Mouse (Mus musculus): ENCODE measurements around the gene Cwc25.
"Not testable (repeated sequence)": the region's sequence is repeated elsewhere in the genome, so short reads cannot be mapped to it uniquely, and the experiment has no call there.

Gene Cwc25

DNA sequence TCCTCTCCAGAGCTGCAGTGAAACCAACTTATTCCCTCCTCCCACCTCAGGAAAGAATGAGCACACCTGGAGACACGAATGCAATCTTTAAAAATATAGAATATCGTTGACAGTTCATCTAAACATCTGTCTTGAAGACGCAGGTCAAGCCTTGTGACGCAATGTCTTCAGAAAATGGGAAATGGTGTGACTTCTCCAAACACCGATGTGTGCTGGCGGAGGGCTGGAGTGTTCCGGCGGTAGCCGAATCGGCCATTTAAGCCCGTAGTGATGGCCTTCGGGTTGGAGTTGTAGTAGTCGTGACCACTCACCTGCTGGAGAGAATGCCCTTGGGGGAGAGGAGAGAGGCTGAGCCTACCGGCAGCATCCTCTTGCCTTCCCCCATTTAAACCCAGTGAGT is 5.1 kb upstream of the Cwc25 start:
- no peak for DNase-seq

DNA sequence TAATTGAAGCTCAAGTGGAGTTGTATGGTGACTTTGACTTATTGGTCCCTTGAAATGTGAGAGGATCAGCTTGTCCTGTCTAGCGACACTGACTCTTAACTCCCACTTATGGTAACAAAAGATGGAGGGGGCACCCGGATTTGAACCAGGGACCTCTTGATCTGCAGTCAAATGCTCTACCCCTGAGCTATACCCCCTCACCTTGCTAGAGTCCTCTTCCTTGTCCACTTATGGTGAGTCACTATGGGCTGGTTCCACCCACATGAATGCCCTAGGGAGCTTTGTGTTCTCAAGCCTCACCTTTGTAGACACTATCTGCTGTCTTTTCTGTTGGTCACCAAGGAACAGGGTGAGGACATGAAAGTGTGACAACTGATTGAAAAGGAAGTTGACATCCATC is 3.3 kb upstream of the Cwc25 start:
- DNase-seq: no peak

DNA sequence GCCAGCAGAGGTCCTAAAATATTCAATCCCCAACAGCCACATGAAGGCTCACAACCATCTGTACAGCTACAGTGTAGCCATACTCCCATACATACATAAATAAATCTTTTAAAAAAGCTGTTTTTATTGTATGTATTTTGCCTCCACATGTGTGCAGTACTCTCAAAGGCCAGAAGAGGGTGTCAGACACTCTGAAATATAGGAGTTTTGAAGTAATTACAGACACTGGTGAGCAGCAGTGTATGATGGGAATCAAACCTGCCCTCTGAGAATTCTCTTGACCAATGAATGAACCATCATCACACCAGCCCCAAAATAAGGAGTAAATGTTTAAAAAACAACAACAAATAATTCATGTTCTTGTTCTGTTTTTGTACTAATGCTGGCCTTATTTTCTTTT is 4.7 kb downstream of the Cwc25 start:
- no peak for DNase-seq

DNA sequence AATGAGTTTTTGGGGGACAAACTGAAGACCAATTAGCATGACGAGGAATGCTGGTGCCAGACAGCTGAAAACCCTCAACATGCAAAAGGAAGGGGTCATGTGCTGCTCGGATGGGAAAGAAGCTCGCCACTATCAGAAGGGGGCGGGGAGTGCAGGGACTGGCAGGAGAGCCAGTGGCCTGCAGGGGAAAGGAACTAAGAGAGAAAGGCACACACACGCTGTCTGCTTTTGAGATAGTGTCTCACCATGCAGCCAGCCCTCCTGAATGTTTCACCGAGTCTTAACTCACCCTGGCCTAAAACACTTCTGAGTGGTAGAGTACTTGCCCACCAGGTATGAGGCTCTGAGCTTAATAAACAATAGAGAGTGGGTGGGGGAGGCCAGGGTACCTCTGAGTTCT is 7.4 kb downstream of the Cwc25 start:
- no peak for DNase-seq

GRCm38 (mm10) chr11:97758125-97758524 is 8.2 kb downstream of the Cwc25 start:
- no peak for DNase-seq

- DNase-seq: no peak
Measured at GRCm38 (mm10) chr11:97753277-97753676, 13.1 kb downstream of the Cwc25 start.

DNA sequence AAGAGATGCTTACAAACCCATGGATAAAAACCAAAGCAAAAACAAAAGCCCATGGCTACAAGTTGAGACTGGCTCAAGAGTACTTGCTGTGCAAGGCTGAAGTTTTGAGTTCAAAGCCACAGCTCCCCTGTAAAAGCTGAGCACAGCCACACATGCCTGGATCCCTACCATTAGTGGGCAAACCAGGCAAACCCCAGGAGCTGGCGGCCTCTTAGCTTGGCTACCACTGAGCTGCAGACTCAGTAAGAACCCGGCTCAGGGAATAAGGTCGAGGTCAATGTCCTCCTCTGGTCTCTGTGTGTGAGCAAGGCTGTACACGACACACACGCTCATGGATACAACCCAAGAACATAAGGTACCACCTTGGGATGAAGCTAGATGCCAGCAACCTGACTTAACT is 17.9 kb downstream of the Cwc25 start:
- no peak for DNase-seq

DNA sequence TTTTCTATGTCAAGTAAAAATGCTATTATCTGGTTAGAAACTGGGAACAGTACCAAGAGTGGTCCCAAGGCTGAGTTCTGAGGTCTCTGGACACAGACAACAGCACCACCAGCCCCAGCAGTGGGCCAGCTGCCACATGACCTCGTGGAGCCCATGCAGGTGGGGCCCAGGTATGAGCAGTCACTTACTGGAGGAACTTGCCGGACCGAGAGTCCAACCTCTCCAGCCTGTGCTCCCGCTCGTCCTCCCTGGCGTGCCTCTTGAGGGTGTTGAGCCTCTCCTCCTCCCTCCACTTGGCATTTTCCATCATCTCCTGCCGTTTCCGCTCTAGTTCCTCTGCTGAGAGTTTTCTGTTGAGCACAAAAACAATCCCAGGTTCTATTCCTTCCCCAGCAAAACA is 18.6 kb downstream of the Cwc25 start:
- DNase-seq: peak in 1 of 2 experiments; percentile 34

DNA sequence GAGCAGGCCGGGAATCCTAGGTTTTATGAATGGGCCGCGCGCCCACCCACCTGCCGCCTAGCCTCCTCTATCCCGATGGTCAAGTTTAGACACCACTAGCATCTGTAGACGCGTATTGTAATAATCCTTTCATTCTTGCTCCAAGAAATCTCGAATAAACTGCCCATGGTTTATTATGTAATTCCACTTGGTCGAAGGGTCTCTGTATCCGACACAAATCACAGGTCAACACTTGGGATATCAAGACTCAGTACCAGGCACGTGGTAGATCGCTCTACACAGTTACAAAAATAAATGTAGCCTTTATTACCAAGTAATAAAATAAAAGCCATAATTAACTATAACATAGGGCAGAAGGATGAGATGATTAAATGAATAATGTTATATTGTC is 21.0 kb downstream of the Cwc25 start:
- no peak for DNase-seq

DNA sequence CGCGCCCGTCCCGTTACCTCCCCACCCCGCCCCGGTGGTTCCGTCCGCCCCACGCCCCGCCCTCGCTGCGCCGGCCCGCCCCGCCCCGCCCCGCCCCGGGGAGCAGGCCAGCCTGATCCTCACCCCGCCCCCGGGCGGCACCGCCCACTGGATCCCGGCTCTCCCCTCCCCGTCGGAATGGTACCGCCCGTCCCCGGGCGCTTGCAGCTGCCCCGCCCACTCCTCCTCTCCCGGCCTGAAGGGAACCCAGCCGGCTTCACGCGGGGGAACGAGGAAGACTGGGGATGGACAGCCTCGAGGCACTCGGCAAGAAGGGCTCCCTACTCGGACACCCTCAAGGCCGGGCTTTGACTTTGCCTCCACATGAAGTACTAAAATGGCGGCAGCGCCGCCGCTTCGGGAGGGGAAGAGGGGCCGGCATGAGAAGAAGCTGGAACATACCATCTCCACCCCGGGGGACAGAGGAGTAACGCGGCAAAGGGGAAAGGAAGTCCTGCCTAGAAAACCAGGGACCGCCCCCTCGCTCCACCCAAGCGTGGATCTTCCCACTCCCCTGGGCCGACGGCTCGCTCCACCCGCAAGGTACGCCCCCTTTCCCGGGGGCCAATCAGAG is 21.5 kb downstream of the Cwc25 start:
- peak; percentile 98 to 99 for DNase-seq

DNA sequence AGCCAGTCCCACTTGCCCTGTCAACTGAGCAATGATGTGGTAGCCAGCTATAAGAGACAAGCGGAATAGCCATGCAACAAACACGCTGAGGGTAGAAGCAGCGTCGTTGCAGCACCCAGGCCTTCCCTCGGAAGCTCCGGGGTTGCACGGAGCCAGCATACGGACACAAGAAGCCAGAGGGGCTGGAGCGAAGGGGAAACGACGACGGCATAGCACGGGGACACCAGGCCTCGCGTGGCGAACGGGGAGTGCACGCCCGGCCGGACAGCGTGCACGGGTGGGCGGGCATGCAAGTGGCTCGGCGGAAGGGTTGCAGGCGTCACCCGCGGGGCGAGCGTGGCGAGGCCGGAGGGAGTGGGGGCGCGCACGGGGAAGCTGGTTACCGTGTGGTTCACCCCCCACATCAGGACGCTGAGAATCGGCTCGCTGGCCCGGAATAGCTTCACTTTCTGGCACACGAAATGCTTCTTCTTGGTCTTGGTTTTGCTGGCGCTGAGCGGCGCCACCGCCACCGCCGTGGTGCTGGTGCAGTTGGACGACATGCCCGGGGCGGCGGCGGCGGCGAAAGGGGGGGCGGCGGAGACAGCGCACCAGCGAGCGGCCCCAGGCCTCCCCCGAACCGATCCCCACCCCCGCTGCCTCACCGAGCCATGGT is 22.2 kb downstream of the Cwc25 start, which contains the start of gene Pip4k2b:
Gene Pip4k2b (minus strand): TSS at position 642 of the 655 bp plus-strand sequence.
- peak; percentile 73 to 76 for DNase-seq

DNA sequence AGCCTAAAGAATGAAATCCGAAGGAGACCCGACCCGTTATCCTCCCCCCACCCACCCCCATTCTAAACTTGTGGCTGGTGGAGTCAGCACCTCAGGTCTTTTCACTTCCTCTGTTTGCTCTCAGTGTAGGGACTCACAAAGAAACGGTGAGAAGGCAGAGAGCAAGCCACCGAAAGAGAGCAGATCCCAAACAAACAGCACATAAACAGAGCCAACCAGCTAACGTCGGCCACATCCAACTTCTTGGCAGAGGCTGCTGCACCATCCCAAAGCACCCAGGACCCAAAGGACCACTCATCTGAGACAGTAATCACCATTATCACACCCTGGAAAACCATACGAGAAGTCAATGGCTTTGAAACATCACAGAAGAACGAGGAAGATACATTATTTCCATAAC is 22.9 kb downstream of the Cwc25 start:
- DNase-seq: no peak

DNA sequence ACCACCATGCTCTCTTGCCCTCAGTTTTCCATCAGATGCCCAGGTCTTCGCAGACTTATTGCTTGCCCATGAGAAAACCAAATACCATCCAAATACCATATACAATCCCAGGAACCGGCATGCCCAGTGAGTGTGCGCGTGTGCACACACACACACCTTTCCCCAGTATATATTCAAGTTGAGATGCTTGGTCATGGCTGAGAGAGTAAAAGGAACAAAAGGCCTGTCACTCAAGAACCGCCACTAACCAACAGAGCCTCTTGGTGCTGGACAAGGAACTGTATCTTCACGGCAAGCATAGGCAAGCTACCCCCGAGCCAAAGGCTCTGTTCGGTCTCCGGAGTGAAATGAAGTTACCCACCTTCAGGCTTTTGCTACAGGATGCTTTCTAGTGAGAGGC is 23.8 kb downstream of the Cwc25 start:
- no peak for DNase-seq

DNA sequence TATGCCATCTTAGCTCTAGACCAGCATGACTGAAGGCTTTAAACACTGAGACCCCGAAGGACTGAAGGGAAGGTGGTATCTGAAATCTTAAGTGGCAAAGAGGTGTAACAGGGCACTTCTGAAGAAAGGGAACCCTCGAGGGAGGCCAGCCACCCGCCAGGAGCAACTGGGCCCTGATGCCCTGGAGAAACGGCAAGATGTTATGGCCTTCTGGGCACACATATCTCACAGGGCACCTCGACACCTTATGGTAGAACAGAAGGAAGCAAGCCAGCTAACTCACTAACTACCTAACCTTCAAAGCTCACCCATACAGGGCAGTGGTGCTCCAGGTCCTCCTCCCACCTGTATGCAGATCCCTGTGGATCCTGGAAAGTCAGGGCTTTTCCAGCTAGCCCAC is 24.2 kb downstream of the Cwc25 start:
- DNase-seq: no peak

- DNase-seq: peak; percentile 52 to 65
Measured at GRCm38 (mm10) chr11:97740190-97740589, 26.2 kb downstream of the Cwc25 start.

DNA sequence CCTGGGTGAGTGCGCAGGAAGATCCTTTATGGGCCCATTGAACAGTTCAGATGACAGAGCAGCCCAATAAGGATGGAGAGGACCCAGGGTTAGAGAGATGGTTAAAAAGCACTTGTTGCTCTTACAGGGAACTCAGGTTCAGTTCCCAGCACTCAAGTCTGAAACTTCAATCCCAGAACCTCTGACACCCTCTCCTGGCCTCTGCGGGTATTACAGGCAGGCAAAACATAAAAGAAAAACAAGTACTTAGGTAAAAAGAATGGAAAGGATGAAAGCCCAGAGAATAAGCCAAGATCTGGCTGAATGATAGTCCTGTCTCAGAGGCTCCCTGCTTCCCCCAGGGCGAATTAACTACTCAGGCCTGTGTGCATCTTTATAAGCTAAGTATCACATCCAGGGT is 27.2 kb downstream of the Cwc25 start:
- DNase-seq: no peak

- DNase-seq: no peak
Measured at GRCm38 (mm10) chr11:97738703-97739102, 27.7 kb downstream of the Cwc25 start.

GRCm38 (mm10) chr11:97737600-97737999 is 28.8 kb downstream of the Cwc25 start:
- DNase-seq: no peak

DNA sequence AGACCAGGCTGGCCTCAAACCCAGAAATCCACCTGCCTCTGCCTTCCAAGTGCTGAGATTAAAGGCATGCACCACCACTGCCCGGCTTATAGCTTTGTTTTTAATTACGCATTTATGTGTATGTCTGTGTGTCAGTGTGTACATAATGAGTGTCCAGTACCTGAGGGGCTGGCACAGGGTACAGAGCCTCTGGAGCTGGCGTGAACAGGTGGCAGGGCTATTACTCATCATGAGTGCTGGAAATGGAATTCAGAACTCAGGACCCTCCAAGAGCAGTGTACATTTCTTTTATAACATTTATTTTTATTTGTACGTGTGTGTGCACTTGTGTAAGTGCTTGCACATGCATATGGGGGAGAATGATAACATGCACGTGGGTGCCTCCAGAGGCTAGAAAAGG is 29.7 kb downstream of the Cwc25 start:
- DNase-seq: no peak

GRCm38 (mm10) chr11:97734810-97735209 is 31.5 kb downstream of the Cwc25 start:
- DNase-seq: not testable (repeated sequence)

GRCm38 (mm10) chr11:97733689-97734088 is 32.7 kb downstream of the Cwc25 start:
- DNase-seq: no peak

DNA sequence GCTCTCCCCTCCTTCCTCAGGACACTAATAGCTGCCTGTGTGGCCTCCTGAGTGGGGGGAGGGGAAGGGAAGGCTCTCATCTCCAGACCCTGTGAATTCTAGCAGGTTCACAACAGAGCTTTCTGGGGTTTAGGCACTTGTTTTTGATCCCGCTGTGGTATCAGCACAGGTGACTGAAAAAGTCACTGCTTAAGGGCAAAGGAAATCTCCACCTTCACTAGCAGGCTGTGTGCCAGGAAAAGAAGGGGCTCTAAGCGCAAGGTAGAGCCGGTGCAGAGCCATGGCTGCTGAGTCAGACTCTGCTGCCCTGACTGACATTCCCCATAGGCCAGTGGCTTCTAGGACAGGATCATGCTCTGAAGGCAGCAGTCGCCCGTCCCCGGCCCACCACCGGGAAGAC is 37.6 kb downstream of the Cwc25 start:
- DNase-seq: no peak

DNA sequence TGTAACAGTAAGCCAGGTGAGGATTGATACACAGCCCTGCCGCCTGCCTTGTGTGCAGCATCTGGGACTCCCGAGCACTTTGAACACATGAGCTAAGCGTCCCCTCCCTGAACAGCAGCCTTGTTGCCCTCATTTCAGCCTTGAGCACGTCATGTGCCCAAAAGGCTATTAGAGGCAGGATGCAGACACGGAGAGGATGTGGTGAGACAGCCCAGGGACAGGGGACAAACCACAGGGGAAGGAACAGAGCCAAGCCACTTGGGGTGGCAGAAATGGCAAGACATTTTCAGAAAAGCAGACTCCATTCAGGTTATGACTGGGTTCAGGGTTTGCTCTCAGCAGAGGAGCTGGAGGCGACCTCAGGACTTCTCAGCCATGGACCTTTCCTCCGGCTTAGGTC is 38.0 kb downstream of the Cwc25 start:
- no peak for DNase-seq

GRCm38 (mm10) chr11:97723709-97724108 is 42.6 kb downstream of the Cwc25 start:
- DNase-seq: no peak

GRCm38 (mm10) chr11:97721338-97721737 is 45.0 kb downstream of the Cwc25 start:
- DNase-seq: no peak
